Mouse (Mus musculus) kidney, embryonic 16.5 days (tissue): ENCODE results near the gene Tulp1. TPM values are rescaled to one million over a fixed set of nuclear protein-coding genes. Genes with fewer than 3 reads are reported as not detected.
"Not testable (repeated sequence)": the region's sequence is repeated elsewhere in the genome, so short reads cannot be mapped to it uniquely, and the experiment has no call there.

Experiments
- ATAC-seq: fragments of 200-750 bp; cut with Nextera tagmentation; 2 replicates; pipeline ENCODE4 v1.8.0; 2017; ENCODE audit warnings: moderate TSS enrichment; ENCODE audit not compliant: low FRiP score, low TSS enrichment
- H3K27ac ChIP-seq: fragments of 300-500 bp; sonication (generic); 2 replicates; pipeline ENCODE4 v1.5.1; 2014; ENCODE audit warnings: low read length
- H3K27me3 ChIP-seq: fragments of 300-500 bp; sonication (generic); 2 replicates; pipeline ENCODE4 v1.6.1; 2014; ENCODE audit warnings: low read length, control low read depth, mixed read lengths; ENCODE audit not compliant: insufficient read depth
- H3K36me3 ChIP-seq: fragments of 300-500 bp; sonication (generic); 2 replicates; pipeline ENCODE4 v1.6.1; 2014; ENCODE audit warnings: low read length, control low read depth, mixed read lengths; ENCODE audit not compliant: insufficient read depth
- H3K4me1 ChIP-seq: fragments of 300-500 bp; sonication (generic); 2 replicates; pipeline ENCODE4 v1.6.1; 2014; ENCODE audit warnings: low read length, control low read depth, mixed read lengths; ENCODE audit not compliant: insufficient read depth
- H3K4me2 ChIP-seq: fragments of 300-500 bp; sonication (generic); replicated peaks from 2 replicates; pipeline ENCODE4 v1.6.1; 2014; ENCODE audit warnings: low read depth, low read length
- H3K4me3 ChIP-seq: fragments of 300-500 bp; sonication (generic); 2 replicates; pipeline ENCODE4 v1.5.1; 2014; ENCODE audit warnings: mild to moderate bottlenecking, low read length
- H3K9ac ChIP-seq: fragments of 300-500 bp; sonication (generic); replicated peaks from 2 replicates; pipeline ENCODE4 v1.6.1; 2014; ENCODE audit warnings: low read length
- H3K9me3 ChIP-seq: fragments of 300-500 bp; sonication (generic); 2 replicates; pipeline ENCODE4 v1.6.1; 2016; ENCODE audit warnings: low read length, control low read depth
- WGBS: fragments of 180-500 bp; shearing (Covaris S2); extraction: QIAGEN DNeasy Blood & Tissue Kit; methylation state at CpG from one replicate; pipeline ENCODE4 v1.1.7; 2014; 5-methylcytosine and 5-hydroxymethylcytosine counted together
- polyA plus RNA-seq: library from polyadenylated mRNA; unstranded; fragments of >200 nt; fragmentation: Nextera tagmentation; extraction: Ambion mirVana; gene quantifications from 2 replicates; pipeline ENCODE4 v1.2.1, GENCODE M21; 2015

The Tulp1 gene
- 6.4 and 8.7 TPM in 2 replicates for polyA plus RNA-seq

DNA sequence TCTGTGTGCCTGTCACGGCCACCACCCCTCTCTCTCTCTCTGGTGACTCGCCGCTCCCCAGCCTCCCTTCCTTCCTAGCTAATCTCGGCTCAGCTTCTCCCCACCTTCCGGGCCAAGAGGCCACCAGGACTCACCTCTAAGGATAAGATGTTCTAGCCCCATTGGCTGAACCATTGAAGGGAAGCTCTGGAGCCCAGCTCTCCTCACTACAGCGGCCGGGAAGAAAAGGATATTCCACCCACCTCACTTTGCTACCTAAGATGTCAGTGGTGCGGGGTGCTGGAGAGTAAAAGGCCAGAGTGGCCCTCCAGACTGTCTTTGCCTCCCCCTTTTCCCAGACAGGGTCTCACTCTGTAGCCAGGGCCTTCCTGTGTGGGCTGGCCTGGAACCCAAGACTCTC lies at the start of gene Tulp1:
Gene Tulp1 (minus strand): TSS at position 101 of the 400 bp plus-strand sequence.
- 47% methylated on average over 8 of the region's 8 CpGs for WGBS

DNA sequence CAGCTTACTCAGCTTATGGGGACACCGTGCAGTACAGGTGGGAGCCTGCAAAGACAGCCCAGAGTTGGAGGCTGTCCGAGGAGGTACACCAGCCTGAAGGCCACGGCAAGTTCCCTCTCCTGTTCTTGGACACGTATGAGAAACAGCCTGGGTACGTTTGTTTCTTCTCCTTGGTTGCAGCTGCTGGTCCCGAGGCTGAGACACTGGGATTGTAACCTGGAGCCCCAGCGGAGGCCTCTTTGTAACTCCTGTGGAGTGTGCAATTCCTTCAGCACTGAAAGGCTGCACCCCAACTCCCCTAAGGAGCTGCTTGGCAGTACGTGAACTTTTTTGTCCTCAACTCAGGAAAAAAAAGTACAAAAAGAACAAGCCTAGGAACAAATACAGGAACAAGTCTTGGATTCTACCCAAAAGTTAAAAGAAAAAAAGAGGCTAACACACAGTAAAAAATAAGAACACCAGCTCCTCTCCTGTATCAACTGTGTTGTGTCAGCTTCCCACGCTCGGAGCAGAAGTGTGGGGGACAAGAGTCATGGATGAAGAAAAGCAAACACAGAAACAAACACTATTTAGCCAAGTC lies 46.4 kb upstream of the Tulp1 start:
- Histone ChIP-seq H3K27me3 (no peaks in the 10 kb centered on the region), H3K9me3 (no peaks in the 10 kb centered on the region), H3K36me3 (peaks cover 9% of the 10 kb centered on the region; the same call in 1 of the 2 replicates), H3K4me3 (no peak overlapping the region), H3K4me2 (no peak overlapping the region), H3K9ac (no peak overlapping the region), H3K27ac (no peak overlapping the region), H3K4me1 (no peaks in the 10 kb centered on the region)
- ATAC-seq = no peak
- WGBS = 74% methylated on average over 10 of the region's 10 CpGs

More for the DNA sequence above, at the start of gene Tulp1:
- ATAC-seq = no peak
- Histone ChIP-seq H3K36me3 (no peaks in the 10 kb centered on the region), H3K27ac (no peak within 1 kb of the TSS), H3K4me3 (peak within 1 kb of the TSS; percentile 31), H3K4me2 (peak within 1 kb of the TSS; percentile 53), H3K4me1 (peaks cover 28% of the 10 kb centered on the region), H3K9me3 (no peaks in the 10 kb centered on the region), H3K27me3 (peaks cover 28% of the 10 kb centered on the region), H3K9ac (peak within 1 kb of the TSS; percentile 48)

DNA sequence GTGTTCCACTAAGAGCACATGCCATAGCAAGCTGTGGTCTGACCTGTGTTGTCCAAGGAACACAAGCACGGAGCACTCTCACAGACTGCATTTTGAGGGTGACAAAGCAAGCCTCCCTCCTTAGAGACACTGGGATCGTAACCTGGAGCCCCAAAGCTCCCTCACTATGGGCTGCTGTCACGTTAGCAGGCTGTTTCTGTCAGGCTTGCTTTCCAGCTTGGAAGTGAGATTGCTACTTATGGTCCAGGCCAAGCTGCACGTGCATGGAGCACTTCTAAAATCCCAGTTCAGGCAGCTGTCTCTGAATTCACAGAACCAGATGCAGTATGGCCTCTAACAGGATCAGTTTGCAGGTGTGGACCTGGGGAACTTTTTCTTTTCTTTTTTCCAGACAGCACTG lies 45.7 kb upstream of the Tulp1 start:
- H3K4me1 ChIP-seq = no peaks in the 10 kb centered on the region
- no peak overlapping the region for H3K9ac ChIP-seq
- ATAC-seq = no peak
- H3K27ac ChIP-seq = no peak overlapping the region
- no peaks in the 10 kb centered on the region for H3K9me3 ChIP-seq
- H3K36me3 ChIP-seq = peaks cover 13% of the 10 kb centered on the region
- 90% methylated on average over 4 of the region's 4 CpGs for WGBS
- H3K27me3 ChIP-seq = no peaks in the 10 kb centered on the region
- no peak overlapping the region for H3K4me2 ChIP-seq
- no peak overlapping the region for H3K4me3 ChIP-seq

- WGBS = 71% methylated on average over 5 of the region's 5 CpGs
Observed at GRCm38 (mm10) chr17:28408251-28408918, 43.4 kb upstream of the Tulp1 start.

GRCm38 (mm10) chr17:28407418-28408250 lies 42.6 kb upstream of the Tulp1 start:
- Histone ChIP-seq H3K27ac (no peak overlapping the region), H3K4me2 (no peak overlapping the region)
- WGBS = 35% methylated on average over 15 of the region's 15 CpGs

More at GRCm38 (mm10) chr17:28408251-28408918, 43.4 kb upstream of the Tulp1 start:
- no peak for ATAC-seq
- Histone ChIP-seq H3K4me1 (no peaks in the 10 kb centered on the region), H3K27ac (no peak overlapping the region), H3K4me3 (no peak overlapping the region), H3K4me2 (no peak overlapping the region), H3K9ac (no peak overlapping the region), H3K9me3 (no peaks in the 10 kb centered on the region), H3K36me3 (peaks cover 19% of the 10 kb centered on the region), H3K27me3 (no peaks in the 10 kb centered on the region)

DNA sequence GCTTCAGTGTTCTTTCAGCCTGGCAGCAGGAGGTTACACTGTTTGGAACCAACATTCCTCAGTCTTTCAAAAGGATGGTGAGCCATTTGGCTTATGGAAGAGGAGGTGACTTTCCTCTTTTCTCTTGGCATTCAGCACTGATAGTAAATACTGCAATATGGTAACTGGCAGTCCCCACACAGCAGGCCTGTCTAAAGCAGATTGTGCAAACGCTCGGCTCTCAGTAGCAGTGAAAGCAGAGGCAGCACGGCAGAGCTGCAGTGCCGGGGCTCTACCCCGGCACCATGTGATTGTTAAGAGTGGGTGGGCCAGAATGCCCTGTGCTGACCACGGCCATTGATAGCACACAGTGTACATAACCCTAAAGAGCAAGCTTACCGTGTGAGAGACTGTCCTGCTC lies 41.4 kb upstream of the Tulp1 start:
- Histone ChIP-seq H3K9ac (no peak overlapping the region), H3K4me3 (no peak overlapping the region), H3K4me2 (no peak overlapping the region), H3K27ac (no peak overlapping the region), H3K27me3 (no peaks in the 10 kb centered on the region), H3K9me3 (no peaks in the 10 kb centered on the region), H3K36me3 (peaks cover 19% of the 10 kb centered on the region), H3K4me1 (no peaks in the 10 kb centered on the region)
- WGBS = 93% methylated on average over 7 of the region's 7 CpGs
- no peak for ATAC-seq

More at GRCm38 (mm10) chr17:28407418-28408250, 42.6 kb upstream of the Tulp1 start:
- ATAC-seq = peak; percentile 78
- Histone ChIP-seq H3K4me3 (no peak overlapping the region), H3K36me3 (peaks cover 19% of the 10 kb centered on the region), H3K4me1 (no peaks in the 10 kb centered on the region), H3K9me3 (no peaks in the 10 kb centered on the region), H3K9ac (no peak overlapping the region), H3K27me3 (no peaks in the 10 kb centered on the region)

GRCm38 (mm10) chr17:28404745-28405144 lies 39.7 kb upstream of the Tulp1 start:
- not testable (repeated sequence) for ATAC-seq, H3K9me3 ChIP-seq, H3K27ac ChIP-seq, H3K9ac ChIP-seq, H3K4me2 ChIP-seq, H3K4me1 ChIP-seq, H3K27me3 ChIP-seq, H3K4me3 ChIP-seq
- 97% methylated on average over 2 of the region's 2 CpGs for WGBS
- peaks cover 19% of the 10 kb centered on the region for H3K36me3 ChIP-seq

GRCm38 (mm10) chr17:28404301-28404700 lies 39.3 kb upstream of the Tulp1 start:
- WGBS = 96% methylated on average over 11 of the region's 11 CpGs
- Histone ChIP-seq H3K9ac (no peak overlapping the region), H3K27me3 (no peaks in the 10 kb centered on the region), H3K4me1 (no peaks in the 10 kb centered on the region), H3K4me3 (no peak overlapping the region), H3K36me3 (peaks cover 20% of the 10 kb centered on the region), H3K4me2 (no peak overlapping the region), H3K27ac (no peak overlapping the region), H3K9me3 (no peaks in the 10 kb centered on the region)
- no peak for ATAC-seq

DNA sequence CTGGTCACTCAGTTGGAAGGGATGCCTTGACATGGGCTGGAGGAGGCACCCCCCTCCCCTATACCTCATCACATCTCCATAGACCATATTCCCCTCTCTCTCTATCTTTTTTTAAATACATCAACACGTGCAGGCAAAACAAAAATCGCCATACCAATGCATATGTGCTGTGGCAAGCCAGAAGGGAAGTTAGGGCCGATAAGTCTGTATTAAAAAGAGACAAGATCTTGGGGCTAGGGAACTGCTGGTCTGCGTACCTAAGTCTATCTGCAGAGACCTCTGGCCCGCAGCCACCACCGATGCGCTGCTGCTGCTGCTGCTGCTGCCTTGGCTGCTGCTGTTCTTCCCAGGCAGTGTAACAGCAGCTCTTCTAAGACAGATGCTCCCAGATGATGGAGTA lies 30.0 kb upstream of the Tulp1 start:
- Histone ChIP-seq H3K36me3 (peaks cover 13% of the 10 kb centered on the region; the same call in 1 of the 2 replicates), H3K4me3 (no peak overlapping the region), H3K4me2 (no peak overlapping the region), H3K4me1 (peaks cover 15% of the 10 kb centered on the region), H3K9me3 (no peaks in the 10 kb centered on the region), H3K9ac (no peak overlapping the region), H3K27me3 (no peaks in the 10 kb centered on the region), H3K27ac (no peak overlapping the region)
- WGBS = 80% methylated on average over 7 of the region's 7 CpGs
- no peak for ATAC-seq
